9 mouse cellular contexts compared by ENCODE assay signal in genomic region chr5:72665281-72665680, GRCm38 (mm10). TPM values are rescaled to one million over a fixed set of nuclear protein-coding genes. Genes with fewer than 3 reads are reported as not detected.
DNase-seq lines count a peak whose midpoint lies in the region; ATAC-seq and TF ChIP-seq lines count a peak whose summit lies in the region.
"Had no signal": no experiment of that assay in that cellular context is flagged by ENCODE, and none has a peak within 500 bp of the region (broad histone marks: within the 10 kb centered on the region; RNA-seq: fewer than 3 reads in every experiment).

No protein-coding gene starts in this region.

- no peak overlapping the region for H3K4me2 ChIP-seq in midbrain, embryonic 11.5 days
- H3K4me2 ChIP-seq in midbrain, embryonic 13.5 days (replicated peaks): no peak overlapping the region
- H3K4me2 ChIP-seq in intestine, postnatal 0 days (replicated peaks; ENCODE audit: low read depth): no peak overlapping the region
- no peak overlapping the region for H3K4me2 ChIP-seq in lung, embryonic 14.5 days

- no peaks in the 10 kb centered on the region for H3K27me3 ChIP-seq in midbrain, embryonic 11.5 days (ENCODE audit: control insufficient read depth, insufficient read depth, low read length)
- H3K27me3 ChIP-seq in midbrain, embryonic 13.5 days: no peaks in the 10 kb centered on the region
- H3K27me3 ChIP-seq in intestine, postnatal 0 days (replicated peaks; ENCODE audit: control insufficient read depth, insufficient read depth, low read length): no peaks in the 10 kb centered on the region
- H3K27me3 ChIP-seq in lung, embryonic 14.5 days (ENCODE audit: insufficient read depth, low read length): no peaks in the 10 kb centered on the region
- H3K27me3 ChIP-seq in small intestine, adult 2 months (ENCODE audit: control insufficient read depth, insufficient read depth, low read length): no peaks in the 10 kb centered on the region

- no peaks in the 10 kb centered on the region for H3K4me1 ChIP-seq in midbrain, embryonic 11.5 days (ENCODE audit: control insufficient read depth, insufficient read depth, low read length)
- 0 out of 2 replicates have a peak, but pooled peaks cover 4% of the 10 kb centered on the region for H3K4me1 ChIP-seq in midbrain, embryonic 13.5 days (replicated peaks)
- no peaks in the 10 kb centered on the region for H3K4me1 ChIP-seq in intestine, postnatal 0 days (replicated peaks; ENCODE audit: control insufficient read depth, insufficient read depth, low read length)
- H3K4me1 ChIP-seq in lung, embryonic 14.5 days (ENCODE audit: insufficient read depth): no peaks in the 10 kb centered on the region
- H3K4me1 ChIP-seq in small intestine, adult 2 months (ENCODE audit: control insufficient read depth, insufficient read depth, insufficient read length, low read length): peaks cover 11% of the 10 kb centered on the region; the same call in 1 of the 2 replicates

- peak; percentile 85 for TF ChIP-seq CTCF in intestine, postnatal 0 days (IDR thresholded peaks at IDR 0.05; ENCODE audit: low read depth)
- TF ChIP-seq CTCF in lung, embryonic 14.5 days (IDR thresholded peaks at IDR 0.05; ENCODE audit: low read depth): peak; percentile 84
- peak; percentile 73; the same call in 1 of the 2 replicates for TF ChIP-seq CTCF in small intestine, adult 2 months (IDR thresholded peaks at IDR 0.05; ENCODE audit: extremely low read depth, insufficient read length, insufficient replicate concordance, low read depth, low read length)

- H3K9me3 ChIP-seq in midbrain, embryonic 11.5 days (ENCODE audit: control insufficient read depth, low read length): no peaks in the 10 kb centered on the region
- H3K9me3 ChIP-seq in midbrain, embryonic 13.5 days: no peaks in the 10 kb centered on the region
- H3K9me3 ChIP-seq in intestine, postnatal 0 days (ENCODE audit: control insufficient read depth): no peaks in the 10 kb centered on the region
- no peaks in the 10 kb centered on the region for H3K9me3 ChIP-seq in lung, embryonic 14.5 days (ENCODE audit: low read depth, low read length)

- ATAC-seq in midbrain, embryonic 11.5 days (ENCODE audit: low FRiP score): no peak
- ATAC-seq in midbrain, embryonic 13.5 days: no peak
- no peak; the same call in 1 of the 2 replicates for ATAC-seq in intestine, postnatal 0 days
- ATAC-seq in lung, embryonic 14.5 days (ENCODE audit: insufficient read depth): no peak

- H3K36me3 ChIP-seq in midbrain, embryonic 11.5 days (ENCODE audit: control insufficient read depth, insufficient read depth, low read length): no peaks in the 10 kb centered on the region
- no peaks in the 10 kb centered on the region for H3K36me3 ChIP-seq in midbrain, embryonic 13.5 days
- 0 out of 2 replicates have a peak, but pooled peaks cover 6% of the 10 kb centered on the region for H3K36me3 ChIP-seq in intestine, postnatal 0 days (ENCODE audit: control insufficient read depth, insufficient read depth)
- no peaks in the 10 kb centered on the region for H3K36me3 ChIP-seq in lung, embryonic 14.5 days (ENCODE audit: insufficient read depth)
- peaks cover 30% of the 10 kb centered on the region for H3K36me3 ChIP-seq in small intestine, adult 2 months (ENCODE audit: control insufficient read depth, insufficient read depth, low read length)

- TF ChIP-seq POLR2A in small intestine, adult 2 months (IDR thresholded peaks at IDR 0.05; ENCODE audit: low read depth, low read length): no peak

- no peak overlapping the region for H3K27ac ChIP-seq in midbrain, embryonic 11.5 days (ENCODE audit: low read depth, low read length)
- H3K27ac ChIP-seq in midbrain, embryonic 13.5 days: no peak overlapping the region
- no peak overlapping the region for H3K27ac ChIP-seq in intestine, postnatal 0 days (ENCODE audit: low read depth, low read length)
- no peak overlapping the region for H3K27ac ChIP-seq in lung, embryonic 14.5 days (ENCODE audit: low read depth)
- H3K27ac ChIP-seq in small intestine, adult 2 months (ENCODE audit: insufficient read depth, low read depth, low read length): no peak overlapping the region

- 25% methylated on average over 5 of the region's 5 CpGs for WGBS in midbrain, embryonic 11.5 days
- 20% methylated on average over 5 of the region's 5 CpGs for WGBS in midbrain, embryonic 13.5 days
- WGBS in intestine, postnatal 0 days: 38% methylated on average over 5 of the region's 5 CpGs
- 20% methylated on average over 5 of the region's 5 CpGs for WGBS in lung, embryonic 14.5 days
- WGBS in small intestine, adult 2 months: 43% methylated on average over 5 of the region's 5 CpGs

- peak; percentile 93 for DNase-seq in midbrain, embryonic 11.5 days (ENCODE audit: low spot score, missing footprints)
- DNase-seq in R1 (ENCODE audit: low read depth, low spot score): peak; percentile 68
- DNase-seq in cerebellum, postnatal 36 days: peak; percentile 50 to 63
- DNase-seq in lung, embryonic 14.5 days: peak; percentile 78

- no peak overlapping the region for H3K4me3 ChIP-seq in midbrain, embryonic 11.5 days (ENCODE audit: low read depth, low read length)
- H3K4me3 ChIP-seq in midbrain, embryonic 13.5 days (replicated peaks): no peak overlapping the region
- no peak overlapping the region for H3K4me3 ChIP-seq in intestine, postnatal 0 days (ENCODE audit: low read depth, low read length)
- no peak overlapping the region for H3K4me3 ChIP-seq in lung, embryonic 14.5 days (ENCODE audit: low read depth, low read length)
- no peak overlapping the region for H3K4me3 ChIP-seq in small intestine, adult 2 months (ENCODE audit: low read depth, low read length)
- H3K4me3 ChIP-seq: myocyte had no signal

- no peak overlapping the region for H3K9ac ChIP-seq in midbrain, embryonic 11.5 days (ENCODE audit: low read length)
- no peak overlapping the region for H3K9ac ChIP-seq in midbrain, embryonic 13.5 days (replicated peaks)
- H3K9ac ChIP-seq in intestine, postnatal 0 days (ENCODE audit: low read depth, low read length): no peak overlapping the region
- H3K9ac ChIP-seq in lung, embryonic 14.5 days: no peak overlapping the region

RNA-seq across cellular contexts. Expression of gene Nipal1, which starts 17.7 kb away (rescaled TPM):
- 0.25 and 0.45 TPM in 2 replicates for polyA plus RNA-seq in midbrain, embryonic 11.5 days (2014; fragmentation: Nextera tagmentation; extraction: Ambion mirVana)
- 0.79 and 1.5 TPM in 2 replicates for polyA plus RNA-seq in midbrain, embryonic 13.5 days (2015; fragmentation: Nextera tagmentation; extraction: Ambion mirVana)
- 40.0 and 42.0 TPM in 2 replicates for polyA plus RNA-seq in intestine, postnatal 0 days (2015; fragmentation: Nextera tagmentation; extraction: Ambion mirVana)
- 0.29 and 0.31 TPM in 2 replicates for polyA plus RNA-seq in lung, embryonic 14.5 days (2014; fragmentation: Nextera tagmentation; extraction: Ambion mirVana)
- polyA plus RNA-seq in small intestine, adult 2 months (2012; rRNA removed): 0.75 and 6.5 TPM in 2 replicates
- polyA plus RNA-seq: heart, embryonic 14.5 days had no signal

RNA-seq across cellular contexts. Expression of gene Cnga1, which starts 21.2 kb away (rescaled TPM):
- not detected in 2 replicates for polyA plus RNA-seq in midbrain, embryonic 11.5 days (2014; fragmentation: Nextera tagmentation; extraction: Ambion mirVana)
- not detected in 2 replicates for polyA plus RNA-seq in midbrain, embryonic 13.5 days (2015; fragmentation: Nextera tagmentation; extraction: Ambion mirVana)
- polyA plus RNA-seq in intestine, postnatal 0 days (2015; fragmentation: Nextera tagmentation; extraction: Ambion mirVana): not detected in 2 replicates
- polyA plus RNA-seq in lung, embryonic 14.5 days (2014; fragmentation: Nextera tagmentation; extraction: Ambion mirVana): not detected in 2 replicates
- polyA plus RNA-seq in small intestine, adult 2 months (2012; rRNA removed): not detected in 2 replicates
- polyA plus RNA-seq: heart, embryonic 14.5 days; myocyte had no signal
